Mouse (Mus musculus) embryo, embryonic 11 days (tissue): ENCODE measurements around the gene Sec14l5.

Experiments
- DNase-seq: peaks from one replicate; pipeline ENCODE4 v3.0.0-alpha.2; 2015

The Sec14l5 gene

DNA sequence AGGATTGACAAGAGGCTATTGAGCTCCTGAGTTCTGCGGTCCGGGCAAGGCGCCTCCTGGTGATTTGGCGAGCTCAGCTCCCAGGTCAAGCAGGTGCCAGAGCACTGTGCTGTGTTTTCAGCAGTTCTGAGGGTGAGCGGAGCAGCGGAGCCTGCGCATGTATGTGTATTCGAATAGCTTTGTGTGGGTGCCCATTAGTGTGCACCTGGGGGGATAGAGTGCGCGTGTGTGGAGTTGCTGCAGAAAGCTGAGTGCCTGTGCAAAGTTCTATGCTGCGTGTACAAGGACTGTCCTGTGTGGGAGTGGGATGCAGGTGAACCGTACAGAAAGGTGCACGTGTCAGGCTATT is at the start of gene Sec14l5:
Gene Sec14l5 (plus strand): TSS at position 73 of the 349 bp plus-strand sequence.
- DNase-seq: no peak

DNA sequence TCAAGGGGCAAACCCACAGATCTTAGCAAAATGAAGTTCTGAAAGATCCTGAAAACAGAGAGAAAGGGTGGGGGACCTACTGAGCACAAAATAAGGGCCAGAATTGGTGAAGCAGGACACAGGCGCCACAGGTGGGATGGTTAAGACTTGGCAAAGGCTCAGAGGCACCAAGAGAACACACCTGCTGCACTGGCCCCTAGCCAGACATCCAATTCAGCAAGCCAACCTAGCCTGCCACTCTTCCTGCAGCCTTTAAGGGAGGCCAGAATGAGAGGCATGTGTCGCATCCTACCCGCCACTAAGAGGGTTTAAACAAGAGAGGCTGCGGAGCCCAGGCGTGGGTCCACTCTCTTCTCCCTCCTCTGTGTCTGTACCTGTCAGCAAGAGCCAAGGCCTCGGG is 45.9 kb upstream of the Sec14l5 start:
- no peak for DNase-seq

DNA sequence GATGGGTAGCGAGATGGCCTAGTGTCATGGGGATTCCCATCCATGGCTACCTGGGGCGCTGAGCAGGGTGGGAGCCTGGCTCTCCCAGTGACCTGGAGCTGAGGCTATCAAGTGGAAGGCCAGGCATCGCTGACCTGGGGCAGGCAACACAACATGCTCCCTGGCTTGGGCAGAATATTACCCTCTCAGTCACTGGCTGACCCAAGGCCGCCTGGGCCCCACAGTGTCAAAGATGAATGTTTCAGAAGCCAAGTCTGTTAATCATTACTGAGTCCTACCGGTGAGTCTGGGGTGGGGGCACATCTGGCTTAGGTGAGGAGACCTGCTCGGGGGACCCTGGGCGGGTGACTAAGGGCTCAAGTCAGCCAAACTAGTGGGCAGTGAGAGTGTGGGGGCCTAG is 37.0 kb upstream of the Sec14l5 start:
- DNase-seq: no peak

DNA sequence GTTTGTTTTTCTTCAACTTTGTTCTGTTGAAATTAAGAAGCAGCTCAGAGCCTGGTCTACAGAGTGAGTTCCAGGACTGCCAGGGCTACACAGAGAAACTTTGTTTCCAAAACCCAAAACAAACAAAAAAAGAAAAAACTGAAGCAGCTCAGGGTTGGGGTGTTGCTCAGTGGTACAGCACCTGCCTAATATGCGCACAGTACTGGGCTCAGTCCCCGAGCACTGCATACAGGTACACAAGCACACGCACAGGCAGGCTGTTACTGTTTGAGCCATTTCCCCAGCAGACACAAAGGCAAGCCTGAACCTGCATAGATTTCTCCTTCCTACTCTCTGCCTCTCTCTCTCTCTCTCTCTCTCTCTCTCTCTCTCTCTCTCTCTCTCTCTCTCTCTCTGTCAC is 35.9 kb upstream of the Sec14l5 start:
- DNase-seq: no peak

DNA sequence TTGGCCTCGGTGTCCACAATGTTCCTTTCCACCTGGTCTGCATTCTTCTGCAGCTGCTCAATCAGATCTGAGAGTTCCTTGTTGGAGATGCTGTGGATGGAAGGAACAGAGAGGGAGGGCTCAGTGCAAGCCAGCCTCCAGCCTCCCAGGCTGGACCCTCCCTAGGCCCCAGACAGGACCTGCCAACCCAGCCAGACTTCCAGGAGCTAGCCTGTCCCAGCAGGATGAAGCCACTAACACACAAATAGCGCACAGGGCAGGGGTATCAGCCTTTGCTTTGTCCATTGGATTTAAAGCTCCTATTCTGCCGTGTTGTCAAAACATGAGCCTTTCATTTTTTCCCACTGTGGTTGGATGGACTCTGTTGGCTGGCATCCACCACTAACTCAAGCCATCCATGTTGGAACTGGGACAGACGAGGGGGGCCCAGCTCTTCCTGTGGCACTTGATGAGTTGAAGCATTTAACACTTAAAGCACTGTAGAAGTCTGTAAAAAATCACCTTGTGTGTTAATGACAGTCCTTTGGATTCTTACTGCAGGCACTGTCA is 33.8 kb upstream of the Sec14l5 start:
- DNase-seq: no peak

DNA sequence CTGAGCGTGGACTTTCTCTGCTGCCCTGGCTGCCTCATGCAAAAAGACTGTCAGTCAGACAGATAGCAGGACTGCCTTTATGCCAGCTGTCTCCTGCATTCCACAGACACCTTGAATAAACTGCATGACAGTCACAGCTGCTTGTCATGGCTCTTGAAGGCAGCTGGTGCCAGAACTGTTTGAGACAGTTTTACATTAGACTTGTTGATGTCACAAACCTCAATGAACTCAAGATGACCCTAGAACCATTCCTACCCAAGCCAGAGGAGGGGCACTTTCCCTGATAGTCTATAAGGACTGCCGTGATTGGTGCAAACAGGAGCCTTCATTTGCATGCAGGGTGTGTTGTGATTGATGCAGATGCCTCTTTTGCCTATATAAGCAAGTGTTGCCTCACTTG is 33.3 kb upstream of the Sec14l5 start:
- peak; percentile 7 for DNase-seq

DNA sequence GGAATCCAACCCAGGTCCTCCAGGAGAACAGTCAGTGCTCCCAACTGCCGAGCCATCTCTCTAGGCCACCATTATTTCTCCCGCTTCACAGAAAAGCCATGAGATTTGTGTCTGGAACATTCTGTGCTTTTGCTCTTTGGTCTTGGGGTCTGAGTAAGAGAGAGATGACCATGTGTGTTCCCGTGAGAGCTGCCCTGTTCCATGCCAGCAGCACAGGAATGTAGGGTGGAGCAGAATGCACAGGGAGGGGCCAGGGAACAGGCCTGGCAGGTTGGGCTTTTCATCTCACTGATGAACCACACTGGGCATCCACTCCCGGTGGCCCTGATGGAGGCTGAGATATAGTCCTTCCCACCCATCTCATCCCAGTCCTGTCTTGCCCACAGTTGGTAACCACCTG is 27.5 kb upstream of the Sec14l5 start:
- DNase-seq: no peak

DNA sequence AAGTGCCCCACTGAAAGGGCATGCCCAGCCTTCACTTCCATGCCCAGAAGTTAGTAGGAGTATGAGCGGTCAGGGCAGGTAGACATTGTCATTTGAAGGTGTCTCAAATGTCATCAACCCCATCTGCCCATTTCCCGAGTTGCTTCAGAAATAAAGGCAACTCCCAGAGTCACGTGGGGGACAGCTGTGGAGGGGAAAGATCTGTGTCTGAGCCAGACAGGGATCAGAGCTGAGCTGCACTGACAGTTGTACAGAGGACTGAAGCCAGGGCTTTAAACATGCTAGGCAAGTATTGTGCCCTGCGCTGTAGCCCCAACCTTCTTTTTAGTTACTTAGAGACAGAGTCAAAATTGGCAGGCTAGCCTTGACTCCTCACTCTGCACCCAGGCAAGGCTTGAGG is 27.1 kb upstream of the Sec14l5 start:
- no peak for DNase-seq

DNA sequence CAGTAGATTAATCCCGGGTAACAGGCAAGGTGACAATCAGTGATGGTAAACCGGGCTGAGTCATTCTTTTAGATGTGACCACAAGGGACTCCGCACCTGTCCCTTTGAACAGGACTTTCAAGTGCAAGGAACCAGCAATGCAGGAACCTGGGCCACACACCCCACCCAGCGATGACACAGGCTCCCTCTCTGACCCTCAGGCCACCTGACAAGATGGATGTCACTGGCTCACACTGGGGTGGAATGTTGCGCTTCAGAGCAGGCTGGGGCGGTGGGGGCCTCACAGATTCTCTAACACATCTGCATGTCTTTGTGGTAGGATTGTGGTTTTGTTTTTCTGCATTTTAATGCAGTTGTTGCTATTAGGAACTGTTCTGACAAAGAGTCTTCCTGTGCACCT is 23.4 kb upstream of the Sec14l5 start:
- DNase-seq: no peak

DNA sequence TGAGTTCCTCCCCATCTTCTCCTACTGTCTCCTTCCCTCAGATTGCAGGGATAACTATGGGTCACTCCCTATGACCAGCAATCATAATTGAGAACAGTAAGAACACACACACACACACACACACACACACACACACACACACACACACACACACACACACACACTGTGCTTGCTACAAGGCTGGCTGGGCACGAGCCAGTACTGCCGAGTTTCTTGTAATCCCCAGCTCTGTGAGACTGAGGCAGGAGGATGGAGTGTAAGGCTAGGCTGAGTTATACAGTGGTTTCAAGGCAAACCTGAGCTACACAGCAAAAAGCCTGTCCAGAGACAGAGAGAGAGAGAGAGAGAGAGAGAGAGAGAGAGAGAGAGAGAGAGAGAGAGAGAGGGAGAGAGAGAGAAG is 16.7 kb upstream of the Sec14l5 start:
- DNase-seq: no peak

DNA sequence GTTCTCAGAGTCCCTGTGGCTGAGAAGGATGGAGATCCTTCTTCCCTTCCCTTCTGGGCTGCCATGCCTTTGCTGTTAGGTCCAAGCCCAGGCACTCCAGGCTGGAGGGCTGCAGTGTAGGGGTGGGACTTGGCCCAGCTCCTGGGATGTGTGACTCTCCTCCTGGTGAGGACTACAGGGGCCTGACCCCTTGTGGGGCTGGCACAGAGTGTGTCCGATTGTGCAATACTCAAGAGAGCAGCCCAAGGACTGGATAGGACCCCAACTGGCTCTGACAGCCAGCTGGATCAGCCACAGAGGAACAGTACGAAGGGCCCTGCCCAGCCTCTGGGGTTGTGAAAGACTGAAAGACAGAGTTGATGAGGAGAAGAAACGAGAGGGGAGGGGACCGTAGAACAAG is 16.1 kb upstream of the Sec14l5 start:
- DNase-seq: no peak

DNA sequence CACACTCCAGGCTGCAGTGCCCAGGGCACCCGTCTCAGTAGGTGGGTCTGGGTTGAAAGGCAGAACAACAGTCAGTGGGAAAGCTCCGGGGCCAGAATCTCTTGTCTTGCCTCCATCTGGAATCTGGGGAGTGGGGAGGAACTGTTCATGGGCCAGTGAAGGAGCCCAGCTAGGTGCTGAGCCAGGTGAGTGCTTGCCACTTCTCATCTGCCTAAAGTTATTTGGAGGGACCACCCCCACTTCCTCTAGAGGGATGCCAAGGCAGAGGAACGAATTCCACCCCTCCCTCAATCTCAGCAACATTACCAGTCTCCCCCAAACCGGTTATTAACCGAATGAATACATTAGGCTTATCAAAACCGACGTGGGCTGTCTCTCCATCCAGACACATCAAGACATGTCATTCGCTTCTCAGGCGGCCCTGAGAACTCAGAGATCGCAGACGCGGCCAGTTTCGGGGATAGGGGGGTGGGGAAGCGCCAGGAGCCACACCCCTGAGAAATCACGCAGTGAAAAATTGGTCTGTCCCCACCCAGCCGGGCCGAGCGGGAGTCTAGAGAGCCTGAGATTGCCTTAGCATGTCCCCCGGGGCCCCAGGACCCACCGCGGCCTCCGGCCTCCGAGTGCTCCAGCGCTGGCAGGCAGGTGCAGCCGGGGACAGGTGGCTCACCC is 15.5 kb upstream of the Sec14l5 start:
- DNase-seq: no peak

DNA sequence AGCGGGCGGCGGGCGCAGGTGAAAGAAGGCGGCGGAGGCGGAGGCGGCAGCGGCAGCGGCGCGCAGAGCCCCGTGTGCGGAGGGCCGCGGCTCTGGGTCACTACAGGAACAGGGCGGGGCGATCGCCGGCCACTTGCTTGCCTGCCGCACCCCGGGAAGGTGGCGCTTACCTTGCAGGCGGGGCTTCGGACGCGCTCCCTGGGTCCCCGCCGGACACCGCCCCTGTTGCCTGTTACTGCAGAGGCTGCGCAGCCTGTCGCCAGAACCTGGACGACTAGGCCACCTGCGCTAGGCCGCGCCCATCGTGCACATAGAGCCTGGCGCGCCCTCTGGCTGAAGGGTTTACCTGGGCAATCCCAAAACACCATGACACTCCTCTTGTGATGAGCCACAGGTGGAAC is 14.5 kb upstream of the Sec14l5 start, which contains the start of gene Ppl:
Gene Ppl (minus strand): TSS at position 21 of the 401 bp plus-strand sequence.
- DNase-seq: peak; percentile 40

DNA sequence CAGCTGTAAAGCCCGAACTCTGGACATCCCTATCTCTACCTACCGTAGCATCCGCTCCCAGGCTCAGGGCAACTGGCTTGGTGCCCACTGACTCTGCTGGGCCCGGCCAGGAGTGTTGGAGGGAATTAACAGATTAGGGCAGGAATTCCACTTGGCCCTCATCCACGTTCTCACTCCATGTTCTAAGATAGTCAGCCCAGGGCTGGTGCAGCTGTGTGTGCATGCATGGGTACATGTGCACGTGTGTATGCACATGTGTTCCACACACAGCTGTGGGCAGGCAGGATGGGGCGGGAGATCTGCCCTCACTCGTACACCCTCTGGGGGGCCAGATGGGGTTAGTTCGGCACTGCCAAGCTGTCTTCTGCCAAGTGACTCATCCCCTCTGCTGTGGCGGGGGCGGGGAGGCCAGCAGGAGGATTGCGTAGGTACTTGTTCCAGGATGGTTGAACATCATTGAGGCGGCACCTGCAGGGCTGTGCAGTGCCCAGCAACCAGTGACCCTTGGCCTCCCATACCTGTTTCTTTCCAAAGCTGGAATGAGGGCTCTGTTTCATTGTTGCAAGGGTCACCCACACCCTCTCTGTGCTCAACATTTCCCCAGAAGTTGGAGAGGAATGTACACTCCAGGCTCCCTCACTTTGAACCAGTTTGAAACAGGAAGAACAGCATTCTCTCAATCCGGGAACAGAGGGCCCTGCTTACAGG is 12.1 kb upstream of the Sec14l5 start:
- DNase-seq: no peak

DNA sequence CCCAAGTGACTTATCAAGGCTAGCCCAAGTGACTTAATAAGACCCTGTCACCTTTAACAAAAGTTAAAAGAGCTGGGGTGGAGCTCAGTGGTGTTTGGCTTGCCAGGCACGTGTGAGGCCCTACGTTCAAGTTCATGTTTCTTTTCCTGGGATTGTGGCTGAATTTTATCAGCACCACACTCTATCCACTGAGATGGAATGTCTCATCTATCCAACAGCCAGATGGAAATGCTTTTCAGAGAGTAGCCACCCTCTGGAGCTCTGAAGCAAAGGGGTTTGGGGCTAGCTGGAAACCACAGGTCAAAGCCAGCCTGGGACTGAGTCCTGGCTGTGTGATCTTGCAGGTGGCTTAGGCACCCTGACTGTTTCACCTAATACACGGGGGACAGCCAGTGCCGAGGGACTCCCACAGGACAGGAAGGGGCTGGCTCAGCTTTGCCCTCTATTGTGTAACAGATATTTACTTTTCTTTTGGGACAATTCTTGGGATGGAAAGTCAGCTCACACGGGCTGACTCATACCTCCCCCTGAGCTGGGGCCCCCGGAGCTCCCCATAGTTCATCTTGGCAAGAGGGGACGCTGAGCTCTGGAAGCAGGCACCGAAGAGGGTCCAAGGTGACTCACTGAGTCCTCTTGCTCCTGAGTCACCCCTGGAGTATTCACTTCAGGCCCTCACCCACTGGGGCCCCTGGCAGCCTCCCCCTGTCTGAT is 11.2 kb upstream of the Sec14l5 start:
- DNase-seq: no peak

DNA sequence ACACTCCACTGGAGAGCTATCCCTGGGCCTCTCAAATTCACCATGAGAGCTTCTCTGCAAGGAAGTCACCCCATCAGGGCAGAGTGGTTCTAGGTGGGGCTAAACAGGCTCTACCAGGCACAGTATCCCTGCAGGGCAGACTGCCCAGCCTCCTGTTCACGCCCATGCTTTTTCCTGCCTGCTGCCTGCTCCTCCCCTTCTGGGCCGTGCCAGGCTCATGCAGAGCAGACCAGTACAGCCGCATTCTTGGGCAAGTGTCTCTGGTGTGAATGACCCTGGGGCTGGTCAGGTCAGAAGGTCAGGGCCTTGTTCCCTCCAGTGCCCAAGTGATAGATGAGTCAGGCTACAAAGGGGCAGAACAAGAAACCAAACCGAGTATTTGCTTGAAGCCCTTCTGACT is 10.4 kb upstream of the Sec14l5 start:
- DNase-seq: peak; percentile 27

DNA sequence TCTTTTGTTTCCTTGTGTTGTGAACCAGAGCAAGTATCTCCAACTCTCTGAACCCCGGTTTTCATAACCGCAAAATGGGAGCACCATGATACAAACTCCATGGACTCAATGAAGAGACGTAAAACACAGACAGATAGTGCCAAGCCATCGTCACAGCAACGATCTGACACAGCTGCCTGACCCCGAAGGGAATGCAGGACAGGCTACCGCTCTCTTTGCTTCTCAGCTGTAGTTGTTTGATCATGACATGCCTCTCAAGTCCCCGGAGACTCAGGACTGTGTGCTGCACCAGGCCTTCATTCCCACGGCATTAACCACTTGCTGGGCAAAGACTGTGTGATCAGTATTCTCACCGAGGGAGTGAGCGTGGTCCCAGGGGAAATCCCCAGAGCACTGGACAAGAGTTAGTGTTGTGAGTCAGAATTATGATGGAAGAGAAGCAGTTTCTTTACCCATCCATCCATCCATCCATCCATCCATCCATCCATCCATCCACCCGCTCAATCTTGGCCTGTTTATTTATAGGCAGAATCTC is 9.8 kb upstream of the Sec14l5 start:
- DNase-seq: no peak

DNA sequence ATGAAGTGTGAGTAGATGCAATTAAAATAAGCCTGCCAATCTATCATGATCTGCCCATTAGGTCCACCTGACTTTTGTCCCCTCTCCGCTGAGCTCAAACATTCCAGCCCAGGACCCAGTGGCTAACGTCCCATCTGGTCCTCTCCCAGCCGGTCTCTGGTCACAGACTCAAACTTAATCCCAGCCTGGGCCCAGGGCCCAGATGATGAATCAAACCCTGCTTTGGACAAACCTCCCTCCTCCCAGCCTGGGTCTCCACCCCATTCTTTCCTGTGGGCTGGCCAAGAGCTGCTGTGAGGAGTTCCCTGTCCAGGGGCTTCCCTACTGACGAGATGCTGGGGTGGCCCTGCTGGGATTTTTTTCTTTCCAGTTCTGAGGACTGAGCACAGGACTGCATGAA is 7.2 kb upstream of the Sec14l5 start:
- no peak for DNase-seq

DNA sequence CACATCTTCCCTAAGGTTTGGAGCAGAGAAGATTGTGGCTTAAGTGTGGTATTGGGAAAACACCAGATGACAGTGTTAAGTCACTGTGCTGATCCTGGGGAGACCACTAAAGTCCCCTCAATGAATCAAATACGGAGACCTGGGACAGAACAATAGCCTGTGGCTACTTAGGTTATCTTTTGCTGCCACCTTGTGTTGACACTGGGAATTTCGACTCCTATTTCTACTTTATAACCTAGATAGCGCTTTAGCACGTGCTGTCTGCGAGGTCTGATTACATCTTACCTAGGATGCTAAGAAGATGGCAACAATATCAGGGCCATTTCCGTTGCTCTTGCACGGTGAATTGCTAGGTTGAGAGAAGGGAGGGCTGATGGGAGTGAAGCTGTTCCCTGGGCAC is 1.3 kb upstream of the Sec14l5 start:
- peak; percentile 91 for DNase-seq

DNA sequence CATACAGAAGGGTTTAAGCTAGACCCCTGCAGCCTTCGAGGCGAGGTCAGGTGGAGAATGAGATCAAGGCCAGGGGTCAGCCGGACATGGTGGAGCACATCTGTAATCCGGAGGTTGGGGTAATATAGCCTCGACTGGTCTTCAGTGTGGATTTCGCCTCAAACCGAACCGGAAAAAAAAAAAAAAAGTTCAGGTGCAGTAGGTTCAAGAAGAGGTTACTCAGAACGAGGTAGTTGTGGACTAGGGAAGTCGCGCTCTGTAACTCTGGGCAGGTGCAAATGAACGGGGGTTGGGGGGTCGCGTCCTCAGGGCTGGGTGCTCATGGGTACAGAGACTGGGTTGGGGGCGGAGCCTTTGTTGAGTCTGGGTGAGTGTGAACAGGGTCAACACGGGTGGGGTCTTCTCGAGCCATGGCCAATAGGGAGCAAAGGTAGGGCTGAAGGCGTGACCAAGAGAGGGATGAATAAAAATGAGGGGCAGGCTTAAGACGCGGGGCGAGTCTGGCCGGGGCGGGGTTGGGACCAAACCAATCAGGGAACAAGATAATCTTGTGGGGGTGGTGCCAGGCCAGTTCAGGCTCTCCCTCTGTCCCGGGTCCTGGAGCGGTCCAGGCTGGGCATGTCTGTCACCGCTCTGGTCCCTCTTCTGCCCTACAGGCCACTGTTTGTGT is 407 bp upstream of the Sec14l5 start:
- peak; percentile 90 for DNase-seq

DNA sequence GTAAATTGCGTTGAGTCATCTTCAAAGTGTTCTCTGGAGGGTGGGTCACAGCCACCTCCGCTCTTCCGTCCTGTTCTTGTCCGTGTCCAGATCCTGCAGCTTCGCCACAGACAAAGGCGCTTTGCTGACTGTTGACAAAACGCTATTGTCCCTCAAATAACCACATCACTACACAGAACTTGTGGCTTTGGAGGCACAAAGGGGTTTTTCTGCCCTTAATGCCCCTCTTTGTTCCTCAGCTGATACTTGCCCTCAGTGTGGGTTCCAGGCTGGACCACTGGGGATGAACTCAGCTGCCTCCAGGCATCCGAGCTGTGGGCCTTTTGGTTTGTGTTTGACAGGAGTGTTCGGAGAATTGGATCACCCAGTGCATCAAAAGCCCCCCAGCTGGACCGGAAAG is 3.6 kb downstream of the Sec14l5 start:
- DNase-seq: no peak

DNA sequence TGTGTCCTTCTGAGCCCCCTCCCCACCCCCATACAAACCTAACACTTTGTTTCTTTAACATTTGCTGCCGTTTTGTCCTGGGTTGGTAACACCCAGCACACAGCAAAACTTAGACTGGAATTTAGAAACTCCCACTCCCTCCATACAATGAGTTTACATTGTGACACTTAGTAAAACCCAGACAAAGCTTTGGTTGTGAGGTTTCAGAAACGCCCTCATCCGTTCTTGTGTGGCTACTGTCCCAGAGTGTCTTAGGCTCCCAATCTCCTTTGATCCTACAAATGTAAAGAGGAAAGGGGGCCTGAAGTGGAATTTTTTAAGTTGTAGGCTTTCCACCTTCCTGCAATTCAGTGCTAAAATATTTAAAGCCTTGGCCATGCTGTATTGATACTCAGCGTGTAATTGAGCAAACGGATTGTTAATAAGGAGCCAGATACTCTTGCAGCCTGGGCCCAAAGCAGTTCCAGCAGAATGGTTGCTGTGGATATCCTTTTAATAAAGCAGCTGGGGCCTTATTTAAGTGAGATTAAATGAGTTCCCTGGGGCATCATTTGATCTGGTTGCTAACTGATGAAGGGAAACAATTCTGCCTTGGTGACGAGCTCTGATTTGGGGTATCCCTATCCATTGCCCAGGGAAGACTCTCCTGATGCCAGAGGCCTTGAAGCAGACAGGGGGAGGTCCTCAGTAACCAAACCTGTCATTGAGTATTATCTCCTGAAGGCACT is 6.6 kb downstream of the Sec14l5 start:
- peak; percentile 26 for DNase-seq
